Mouse (Mus musculus): Measurements from ENCODE around the gene Stxbp3. TPM values are rescaled to one million over a fixed set of nuclear protein-coding genes. Genes with fewer than 3 reads are reported as not detected.

Gene Stxbp3
- polyA plus RNA-seq, 1 experiment, result 6.9 TPM

DNA sequence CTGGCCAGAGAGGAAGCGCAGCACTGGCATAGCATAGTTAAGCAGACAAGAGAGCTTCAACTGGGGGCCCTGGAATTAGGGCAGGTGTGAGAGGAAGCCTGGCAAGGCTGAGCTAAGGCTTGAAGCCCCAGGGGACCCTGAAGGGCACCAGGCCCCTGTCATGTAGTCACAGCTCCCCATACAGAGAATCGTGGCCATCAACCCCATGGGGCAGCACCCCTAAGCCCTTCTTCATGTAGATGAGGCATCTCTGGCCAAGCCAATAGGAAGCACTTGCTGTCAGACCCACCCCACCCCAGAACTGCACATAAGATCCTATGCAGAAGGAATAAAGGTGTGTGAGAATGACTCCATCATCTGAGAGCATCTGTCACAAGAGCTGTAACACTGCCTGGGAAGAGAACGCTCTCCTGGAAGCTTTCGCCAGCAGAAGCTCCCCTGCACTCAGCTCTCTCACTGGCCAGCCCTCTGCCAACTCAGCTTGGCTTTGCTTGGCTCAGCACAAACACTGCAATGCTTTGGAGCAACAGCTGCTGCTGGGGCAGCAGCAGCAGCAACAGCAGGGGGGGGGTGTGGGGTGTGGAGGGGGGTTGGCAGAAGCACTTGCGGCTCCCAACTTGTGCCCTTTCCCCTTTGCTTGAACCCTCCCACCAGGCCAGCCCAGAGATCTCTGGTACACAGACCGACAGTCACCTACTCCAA, 11.8 kb upstream of the Stxbp3 start:
- no peak for DNase-seq (ENCODE audit: low read depth in 1 of 2, low spot score in 2 of 2)
- H3K36me3 ChIP-seq (ENCODE audit: control insufficient read depth, insufficient read depth, low read length), result no peaks in the 10 kb centered on the region
- TF ChIP-seq POLR2A (IDR thresholded peaks at IDR 0.05; ENCODE audit: low read depth, low read length) (no peak), CTCF (IDR thresholded peaks at IDR 0.05; ENCODE audit: extremely low read depth, insufficient read depth, insufficient read length, insufficient replicate concordance) (no peak)
- peak overlapping the region; percentile 0; the same call in 1 of the 2 replicates for H3K27ac ChIP-seq (ENCODE audit: insufficient read depth, low read length)
- H3K4me1 ChIP-seq (ENCODE audit: control insufficient read depth, insufficient read depth, insufficient read length), result peaks cover 3% of the 10 kb centered on the region; the same call in 1 of the 2 replicates
- H3K4me3 ChIP-seq (ENCODE audit: extremely low read depth, insufficient read depth, insufficient read length), result no peak overlapping the region
- no peaks in the 10 kb centered on the region for H3K27me3 ChIP-seq (ENCODE audit: control insufficient read depth, insufficient read depth, low read length)
- WGBS, result 66% methylated on average over 6 of the region's 6 CpGs

DNA sequence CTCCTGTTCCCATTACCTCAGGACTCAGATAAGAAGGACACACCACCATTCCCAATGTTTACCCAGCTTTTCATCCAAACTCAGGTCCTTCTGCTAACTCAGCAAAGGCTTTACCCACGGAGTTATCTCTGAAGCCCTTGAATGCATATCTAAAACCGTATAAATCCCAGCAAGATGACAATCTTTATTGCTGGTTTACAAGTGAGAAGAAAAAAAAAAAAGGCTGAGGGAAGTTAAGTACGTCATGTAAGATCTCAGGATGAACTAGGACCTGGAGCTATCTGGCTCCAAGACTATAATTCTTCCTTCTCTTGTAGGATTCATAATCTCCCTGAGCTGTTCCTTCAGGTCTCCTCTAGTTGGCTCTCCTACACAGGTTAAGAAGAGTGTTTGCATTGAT, 11.2 kb upstream of the Stxbp3 start:
- TF ChIP-seq POLR2A (IDR thresholded peaks at IDR 0.05; ENCODE audit: low read depth, low read length) (no peak), CTCF (IDR thresholded peaks at IDR 0.05; ENCODE audit: extremely low read depth, insufficient read depth, insufficient read length, insufficient replicate concordance) (no peak)
- Histone ChIP-seq H3K36me3 (ENCODE audit: control insufficient read depth, insufficient read depth, low read length) (no peaks in the 10 kb centered on the region), H3K27me3 (ENCODE audit: control insufficient read depth, insufficient read depth, low read length) (no peaks in the 10 kb centered on the region), H3K4me1 (ENCODE audit: control insufficient read depth, insufficient read depth, insufficient read length) (peaks cover 3% of the 10 kb centered on the region; the same call in 1 of the 2 replicates), H3K27ac (ENCODE audit: insufficient read depth, low read length) (no peak overlapping the region), H3K4me3 (ENCODE audit: extremely low read depth, insufficient read depth, insufficient read length) (no peak overlapping the region)
- WGBS, result 83% methylated on average over 3 of the region's 3 CpGs
- DNase-seq (ENCODE audit: low read depth in 1 of 2, low spot score in 2 of 2), result no peak

DNA sequence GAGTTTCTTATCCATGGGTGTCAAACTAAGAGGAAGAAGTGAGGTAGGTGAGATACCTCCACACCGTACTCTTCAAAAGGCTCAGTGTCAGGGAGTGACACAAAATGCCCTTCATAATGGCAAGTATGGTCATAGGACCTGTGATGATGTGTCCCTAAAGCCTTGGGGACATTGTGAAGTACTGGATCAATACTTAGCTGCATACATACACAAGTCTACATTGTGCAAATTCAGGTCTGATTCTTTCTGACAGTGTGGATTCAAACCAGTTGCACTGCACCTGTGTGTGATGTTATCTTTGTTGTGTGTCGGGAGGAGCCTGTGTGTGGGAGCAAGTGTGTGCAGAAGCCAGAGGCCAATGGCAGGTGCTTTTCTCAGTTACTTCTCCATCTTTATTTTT, 10.7 kb upstream of the Stxbp3 start:
- WGBS, result 60% methylated on average over 2 of the region's 2 CpGs
- H3K27me3 ChIP-seq (ENCODE audit: control insufficient read depth, insufficient read depth, low read length), result no peaks in the 10 kb centered on the region
- H3K36me3 ChIP-seq (ENCODE audit: control insufficient read depth, insufficient read depth, low read length), result no peaks in the 10 kb centered on the region
- H3K4me1 ChIP-seq (ENCODE audit: control insufficient read depth, insufficient read depth, insufficient read length), result peaks cover 3% of the 10 kb centered on the region; the same call in 1 of the 2 replicates
- DNase-seq (ENCODE audit: low read depth in 1 of 2, low spot score in 2 of 2), result no peak
- no peak overlapping the region; the same call in 1 of the 2 replicates for H3K27ac ChIP-seq (ENCODE audit: insufficient read depth, low read length)
- TF ChIP-seq POLR2A (IDR thresholded peaks at IDR 0.05; ENCODE audit: low read depth, low read length), result no peak
- no peak overlapping the region for H3K4me3 ChIP-seq (ENCODE audit: extremely low read depth, insufficient read depth, insufficient read length)

DNA sequence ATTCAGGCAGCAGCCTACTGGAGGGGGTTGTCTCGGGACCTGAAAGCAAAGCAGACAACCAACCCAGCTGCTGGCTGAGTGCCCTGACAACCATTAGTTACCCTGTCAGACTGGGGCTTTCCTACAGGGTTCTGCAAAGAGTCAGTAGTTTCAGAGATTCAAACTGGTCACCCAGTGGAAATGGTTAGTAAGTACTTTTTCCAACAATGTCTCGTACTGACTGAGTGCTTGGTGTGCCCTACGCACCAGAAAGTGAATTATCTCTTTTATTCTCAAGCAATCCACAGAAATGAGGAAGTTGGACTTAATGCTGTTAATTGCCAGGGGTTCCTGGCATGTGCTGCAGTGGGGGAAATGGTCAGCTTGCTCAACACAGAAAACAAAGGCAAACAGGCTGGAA, 10.2 kb upstream of the Stxbp3 start:
- Histone ChIP-seq H3K27ac (ENCODE audit: insufficient read depth, low read length) (peak overlapping the region; percentile 15), H3K4me1 (ENCODE audit: control insufficient read depth, insufficient read depth, insufficient read length) (peaks cover 3% of the 10 kb centered on the region; the same call in 1 of the 2 replicates), H3K27me3 (ENCODE audit: control insufficient read depth, insufficient read depth, low read length) (no peaks in the 10 kb centered on the region), H3K4me3 (ENCODE audit: extremely low read depth, insufficient read depth, insufficient read length) (no peak overlapping the region), H3K36me3 (ENCODE audit: control insufficient read depth, insufficient read depth, low read length) (no peaks in the 10 kb centered on the region)
- WGBS, result 14% methylated on average over 3 of the region's 3 CpGs
- TF ChIP-seq POLR2A (IDR thresholded peaks at IDR 0.05; ENCODE audit: low read depth, low read length) (no peak), CTCF (IDR thresholded peaks at IDR 0.05; ENCODE audit: extremely low read depth, insufficient read depth, insufficient read length, insufficient replicate concordance) (no peak)
- DNase-seq (ENCODE audit: low read depth in 1 of 2, low spot score in 2 of 2), result no peak

DNA sequence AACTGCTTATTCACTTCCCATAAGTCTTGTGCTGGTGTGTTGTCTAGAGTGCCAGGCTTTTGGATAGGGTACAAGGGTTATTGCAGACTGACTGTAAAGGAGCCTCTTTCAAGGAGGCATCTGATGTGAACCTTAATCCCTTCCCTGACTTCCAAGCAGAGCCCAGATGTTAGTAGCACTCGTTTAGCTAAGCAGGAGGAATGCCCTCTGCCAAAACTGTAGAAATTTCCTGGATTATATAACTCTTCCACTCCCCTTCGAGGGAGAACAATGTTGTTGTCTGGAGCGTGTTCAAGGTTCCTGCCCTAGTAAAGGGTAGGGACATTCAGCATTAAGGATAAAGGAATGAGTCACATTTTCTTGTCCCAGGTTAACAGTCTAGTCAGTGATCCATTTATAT, 6.3 kb upstream of the Stxbp3 start:
- no peak overlapping the region for H3K4me3 ChIP-seq (ENCODE audit: extremely low read depth, insufficient read depth, insufficient read length)
- no peaks in the 10 kb centered on the region for H3K36me3 ChIP-seq (ENCODE audit: control insufficient read depth, insufficient read depth, low read length)
- TF ChIP-seq POLR2A (IDR thresholded peaks at IDR 0.05; ENCODE audit: low read depth, low read length) (no peak), CTCF (IDR thresholded peaks at IDR 0.05; ENCODE audit: extremely low read depth, insufficient read depth, insufficient read length, insufficient replicate concordance) (no peak)
- H3K27ac ChIP-seq (ENCODE audit: insufficient read depth, low read length), result no peak overlapping the region
- WGBS, result 81% methylated on average over 3 of the region's 3 CpGs
- no peaks in the 10 kb centered on the region for H3K27me3 ChIP-seq (ENCODE audit: control insufficient read depth, insufficient read depth, low read length)
- H3K4me1 ChIP-seq (ENCODE audit: control insufficient read depth, insufficient read depth, insufficient read length), result no peaks in the 10 kb centered on the region
- no peak for DNase-seq (ENCODE audit: low read depth in 1 of 2, low spot score in 2 of 2)

DNA sequence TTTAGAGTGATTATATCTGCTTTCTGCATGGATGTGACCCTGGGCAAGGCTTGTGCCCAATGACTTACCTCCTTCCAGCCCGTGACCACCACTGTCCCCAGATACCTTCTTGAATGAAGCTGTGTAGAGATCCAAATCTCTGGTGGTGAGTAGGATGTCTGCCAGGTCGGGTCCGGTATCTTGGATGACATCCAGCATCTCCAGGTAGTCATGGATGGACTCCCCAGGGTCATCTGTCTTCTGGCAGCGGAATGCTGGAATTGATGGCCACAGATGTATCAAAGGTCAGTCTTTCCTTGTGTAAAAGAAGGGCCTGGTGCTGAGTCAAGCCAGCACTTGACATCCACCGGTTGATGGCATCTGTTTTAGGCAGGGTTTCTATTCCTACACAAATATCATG, 4.2 kb upstream of the Stxbp3 start:
- Histone ChIP-seq H3K27me3 (ENCODE audit: control insufficient read depth, insufficient read depth, low read length) (no peaks in the 10 kb centered on the region), H3K4me3 (ENCODE audit: extremely low read depth, insufficient read depth, insufficient read length) (no peak overlapping the region), H3K27ac (ENCODE audit: insufficient read depth, low read length) (no peak overlapping the region), H3K4me1 (ENCODE audit: control insufficient read depth, insufficient read depth, insufficient read length) (no peaks in the 10 kb centered on the region), H3K36me3 (ENCODE audit: control insufficient read depth, insufficient read depth, low read length) (no peaks in the 10 kb centered on the region)
- 85% methylated on average over 5 of the region's 5 CpGs for WGBS
- DNase-seq (ENCODE audit: low read depth in 1 of 2, low spot score in 2 of 2), result no peak
- TF ChIP-seq POLR2A (IDR thresholded peaks at IDR 0.05; ENCODE audit: low read depth, low read length) (no peak), CTCF (IDR thresholded peaks at IDR 0.05; ENCODE audit: extremely low read depth, insufficient read depth, insufficient read length, insufficient replicate concordance) (no peak)

DNA sequence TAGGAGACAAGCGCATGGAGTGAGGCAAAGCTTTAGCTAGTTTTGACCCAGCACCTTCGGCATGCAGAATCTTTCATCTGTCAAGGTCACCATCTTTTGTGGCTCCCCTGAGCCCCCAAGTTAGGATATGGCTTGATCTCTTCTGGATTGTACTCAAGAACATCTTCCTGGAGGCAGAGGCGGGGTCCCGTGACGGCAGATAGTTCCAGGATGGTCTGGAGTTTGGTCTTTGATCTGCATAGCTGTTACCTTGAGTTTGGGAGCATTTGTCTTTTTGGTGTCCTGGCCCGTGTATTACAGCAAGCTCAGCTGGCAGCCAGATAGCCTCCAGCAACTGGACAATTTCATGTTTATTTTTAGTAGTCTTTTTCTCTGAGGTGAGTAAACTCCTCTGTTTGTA, 3.7 kb upstream of the Stxbp3 start:
- H3K27ac ChIP-seq (ENCODE audit: insufficient read depth, low read length), result no peak overlapping the region
- H3K36me3 ChIP-seq (ENCODE audit: control insufficient read depth, insufficient read depth, low read length), result no peaks in the 10 kb centered on the region
- H3K27me3 ChIP-seq (ENCODE audit: control insufficient read depth, insufficient read depth, low read length), result no peaks in the 10 kb centered on the region
- peaks cover 2% of the 10 kb centered on the region for H3K4me1 ChIP-seq (ENCODE audit: control insufficient read depth, insufficient read depth, insufficient read length)
- no peak for DNase-seq (ENCODE audit: low read depth in 1 of 2, low spot score in 2 of 2)
- 93% methylated on average over 6 of the region's 6 CpGs for WGBS
- no peak overlapping the region for H3K4me3 ChIP-seq (ENCODE audit: extremely low read depth, insufficient read depth, insufficient read length)
- TF ChIP-seq POLR2A (IDR thresholded peaks at IDR 0.05; ENCODE audit: low read depth, low read length), result no peak
- no peak for TF ChIP-seq CTCF (IDR thresholded peaks at IDR 0.05; ENCODE audit: extremely low read depth, insufficient read depth, insufficient read length, insufficient replicate concordance)

Data from spleen, adult 2 months (tissue).